Mouse (Mus musculus): Measurements from ENCODE around the gene Rhag.

The Rhag gene

GRCm38 (mm10) chr17:40810934-40811333 is at the start of gene Rhag:
Rhag (plus strand) TSS chr17:40811126.
- DNase-seq (ENCODE audit: low spot score) = no peak

DNA sequence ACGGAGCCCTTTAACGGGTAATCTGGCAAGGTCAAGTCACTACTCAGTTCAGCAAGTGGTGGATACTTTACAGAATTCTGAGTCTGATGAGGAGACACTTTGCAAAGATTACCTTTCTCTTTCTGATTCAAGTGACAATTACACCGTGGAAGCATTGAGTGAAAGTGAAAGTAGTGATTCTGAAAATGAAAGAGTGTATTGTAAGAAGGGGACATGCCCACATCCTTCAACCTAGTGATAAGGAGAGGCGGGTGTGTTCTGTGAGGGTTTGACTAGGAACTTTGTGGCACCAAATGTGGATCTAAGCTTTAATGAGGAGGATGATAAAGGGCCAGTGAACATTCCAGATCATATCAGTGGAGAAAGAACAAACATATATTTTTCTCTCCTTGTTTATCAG is 47.3 kb upstream of the Rhag start:
- no peak for DNase-seq (ENCODE audit: low spot score)

GRCm38 (mm10) chr17:40767120-40767519 is 43.8 kb upstream of the Rhag start:
- DNase-seq (ENCODE audit: low spot score) = no peak

GRCm38 (mm10) chr17:40789877-40790276 is 21.0 kb upstream of the Rhag start:
- DNase-seq (ENCODE audit: low spot score) = no peak

- no peak for DNase-seq (ENCODE audit: low spot score)
Observed at GRCm38 (mm10) chr17:40793921-40794854, 16.7 kb upstream of the Rhag start.

DNA sequence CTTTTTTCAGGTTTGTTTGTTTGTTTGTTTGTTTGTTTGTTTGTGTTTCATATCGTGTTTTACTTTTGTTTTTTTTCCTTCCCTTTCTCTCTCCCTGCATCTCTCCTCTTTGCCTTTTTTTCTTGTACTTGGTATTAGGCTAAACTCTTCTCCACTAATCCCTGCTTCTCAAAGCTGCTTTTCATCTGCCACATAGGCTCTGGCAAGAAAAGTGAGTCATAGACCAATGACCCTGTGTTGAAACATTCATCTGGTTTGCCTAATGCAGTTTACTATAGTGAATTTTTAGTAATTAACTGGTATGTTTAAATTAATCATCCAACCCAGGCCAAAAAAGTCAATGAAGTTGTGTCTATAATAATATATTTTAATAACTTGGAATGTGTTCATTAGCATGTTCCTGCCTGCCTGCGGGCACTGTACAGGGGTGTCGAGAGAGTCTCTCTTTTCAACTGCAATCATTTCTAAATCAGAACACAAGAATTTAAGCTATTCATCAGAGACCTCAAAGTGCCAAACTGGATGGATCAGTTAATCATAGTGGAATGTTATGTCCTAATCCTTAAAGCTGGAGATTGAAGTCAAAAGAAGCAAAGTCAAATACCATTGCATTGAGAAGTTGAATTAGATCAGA is 8.1 kb upstream of the Rhag start:
- peak; percentile 12 for DNase-seq (ENCODE audit: low spot score)

DNA sequence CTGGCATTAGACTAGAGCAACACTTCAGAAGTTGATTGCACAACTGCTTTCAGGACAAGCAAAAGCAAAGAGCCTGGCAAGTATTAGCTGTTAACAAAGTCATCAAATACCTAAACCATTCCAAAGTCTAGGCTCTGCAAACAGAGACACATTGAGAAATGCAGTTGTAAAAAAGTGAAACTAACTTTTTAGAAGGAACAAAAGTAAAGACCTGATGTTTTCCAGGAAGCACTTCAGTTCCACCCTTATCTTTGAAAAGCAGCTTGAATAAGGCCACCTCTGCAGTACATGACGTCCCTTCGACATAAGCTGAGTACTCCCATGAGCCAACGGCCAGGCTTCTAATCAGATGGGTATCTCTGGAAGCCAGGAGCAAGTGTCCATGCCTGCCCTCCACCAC is 4.4 kb upstream of the Rhag start:
- DNase-seq (ENCODE audit: low spot score) = peak; percentile 26

GRCm38 (mm10) chr17:40806953-40807572 is 3.9 kb upstream of the Rhag start, which contains the start of gene Crisp2:
Crisp2 (minus strand) TSS chr17:40807003.
- no peak for DNase-seq (ENCODE audit: low spot score)

DNA sequence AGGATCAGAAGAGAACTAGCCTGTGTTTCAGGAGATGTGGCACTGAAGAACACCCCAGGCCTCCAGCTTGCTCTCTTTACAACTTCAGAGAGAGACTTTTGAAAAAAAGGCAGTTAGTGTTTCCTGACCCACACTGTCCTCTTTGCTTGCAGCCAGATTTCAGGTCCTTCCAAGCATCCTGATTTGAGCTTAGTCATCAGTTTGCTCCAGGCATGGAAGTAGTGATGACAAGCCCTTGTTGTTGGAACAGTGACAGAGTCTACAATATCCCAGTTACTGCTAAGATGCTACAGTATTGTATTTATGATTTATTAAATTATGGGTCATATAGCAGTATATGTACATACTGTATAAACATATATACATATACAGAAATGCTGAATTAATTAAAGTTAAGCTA is 2.9 kb upstream of the Rhag start:
- DNase-seq (ENCODE audit: low spot score) = no peak

DNA sequence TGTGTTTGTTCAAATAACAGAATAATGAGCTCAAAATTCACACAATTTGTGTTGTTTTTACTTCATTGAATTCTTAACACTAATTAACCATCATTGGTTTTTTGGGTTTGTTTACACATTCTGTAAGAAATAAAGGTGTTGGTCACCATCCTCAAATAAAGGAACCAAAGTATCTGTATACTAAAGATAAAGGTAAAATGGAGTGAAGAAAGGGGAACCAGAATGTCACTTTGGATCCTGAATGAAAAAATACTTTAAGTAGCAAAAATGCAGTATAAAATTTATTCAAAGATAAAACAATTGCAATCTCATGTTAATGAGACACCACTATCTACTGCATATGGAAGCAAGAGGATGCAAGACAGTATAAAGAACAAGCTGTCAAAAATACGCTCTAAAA is 634 bp downstream of the Rhag start:
- no peak for DNase-seq (ENCODE audit: low spot score)

- DNase-seq (ENCODE audit: low spot score) = no peak
Observed at GRCm38 (mm10) chr17:40812259-40812658, 1.3 kb downstream of the Rhag start.

DNA sequence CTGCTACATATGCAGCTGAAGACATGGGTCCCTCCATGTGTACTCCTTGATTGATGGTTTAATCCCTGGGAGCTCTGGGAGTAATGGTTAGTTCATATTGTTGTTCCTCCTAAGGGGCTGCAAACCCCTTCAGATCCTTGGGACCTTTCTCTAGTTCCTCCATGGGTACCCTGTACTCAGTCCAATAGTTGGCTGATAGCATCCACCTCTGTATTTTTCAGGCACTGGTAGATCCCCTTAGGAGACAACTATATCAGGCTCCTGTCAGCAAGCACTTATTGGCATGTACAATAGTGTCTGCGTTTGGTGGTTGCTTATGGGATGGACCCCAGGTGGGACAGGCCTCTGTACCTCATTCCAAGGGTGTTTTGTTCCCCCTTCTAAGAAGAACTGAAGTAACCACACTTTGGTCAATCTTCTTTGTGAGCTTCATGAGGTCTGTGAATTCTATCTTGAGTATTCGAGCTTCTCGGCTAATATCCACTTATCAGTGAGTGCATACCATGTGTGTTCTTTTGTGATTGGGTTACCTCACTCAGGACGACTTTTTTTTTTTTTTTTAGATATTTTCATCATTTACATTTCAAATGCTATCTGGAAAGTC is 6.5 kb downstream of the Rhag start:
- DNase-seq (ENCODE audit: low spot score) = no peak

DNA sequence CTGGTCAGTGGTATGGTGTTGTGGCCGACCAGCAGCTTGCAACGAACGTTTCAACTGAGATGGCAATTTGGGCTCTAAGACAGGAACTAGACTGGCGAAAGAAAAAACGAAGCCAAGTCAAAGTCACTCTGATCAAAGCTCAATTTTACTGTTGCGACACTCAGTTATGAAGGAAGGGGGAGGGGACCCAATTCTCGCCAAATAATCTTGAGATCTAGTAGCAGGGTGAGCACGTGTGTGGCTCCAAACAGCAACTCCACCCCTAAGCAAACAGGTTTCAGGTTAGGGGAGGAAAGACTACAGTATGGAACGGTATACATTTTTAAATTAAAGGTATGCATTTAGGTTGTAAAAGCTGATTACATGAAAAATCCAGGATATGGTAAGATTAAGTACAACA is 10.6 kb downstream of the Rhag start:
- DNase-seq (ENCODE audit: low spot score) = peak; percentile 29

GRCm38 (mm10) chr17:40823817-40824216 is 12.9 kb downstream of the Rhag start:
- DNase-seq (ENCODE audit: low spot score) = peak; percentile 59

GRCm38 (mm10) chr17:40824549-40824948 is 13.6 kb downstream of the Rhag start:
- DNase-seq (ENCODE audit: low spot score) = peak; percentile 60

- DNase-seq (ENCODE audit: low spot score) = no peak
Observed at GRCm38 (mm10) chr17:40831870-40832269, 20.9 kb downstream of the Rhag start.

DNA sequence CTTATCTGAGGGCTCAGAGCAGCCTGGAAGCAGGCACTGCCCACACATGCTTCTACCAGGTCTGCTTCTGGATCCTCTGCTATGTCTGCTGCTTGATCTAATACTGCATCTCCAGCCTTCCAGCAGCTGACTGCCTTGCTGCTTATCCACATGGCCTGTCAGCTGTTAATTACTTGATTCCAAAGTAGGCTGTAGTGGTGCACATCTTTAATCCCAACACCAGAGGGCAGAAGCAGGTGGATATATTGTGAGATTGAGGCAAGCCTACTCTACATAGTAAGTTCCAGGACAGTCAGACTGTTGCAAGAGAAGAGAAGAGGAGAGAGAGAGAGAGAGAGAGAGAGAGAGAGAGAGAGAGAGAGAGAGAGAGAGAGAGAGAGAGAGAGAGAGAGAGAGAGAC is 26.4 kb downstream of the Rhag start:
- DNase-seq (ENCODE audit: low spot score) = peak; percentile 84

DNA sequence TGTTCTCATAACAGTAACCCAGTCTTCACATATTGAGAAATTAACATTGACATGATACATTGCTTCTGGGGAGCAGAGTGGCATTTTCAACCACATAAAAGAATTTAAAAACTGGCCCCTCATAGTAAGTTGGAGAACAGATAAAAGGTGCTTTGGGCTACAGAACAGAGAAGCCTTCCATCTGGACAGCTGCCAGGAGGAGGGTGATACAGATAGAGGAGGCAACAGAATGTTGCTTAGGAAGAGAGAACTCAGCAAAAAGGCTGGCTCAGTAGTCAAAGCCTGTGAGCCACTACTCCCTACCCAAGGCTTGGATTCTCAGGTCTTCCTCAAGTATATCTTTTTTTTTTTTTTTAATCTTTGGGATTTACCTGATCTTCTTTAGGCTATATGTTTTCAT is 44.1 kb downstream of the Rhag start:
- DNase-seq (ENCODE audit: low spot score) = no peak

DNA sequence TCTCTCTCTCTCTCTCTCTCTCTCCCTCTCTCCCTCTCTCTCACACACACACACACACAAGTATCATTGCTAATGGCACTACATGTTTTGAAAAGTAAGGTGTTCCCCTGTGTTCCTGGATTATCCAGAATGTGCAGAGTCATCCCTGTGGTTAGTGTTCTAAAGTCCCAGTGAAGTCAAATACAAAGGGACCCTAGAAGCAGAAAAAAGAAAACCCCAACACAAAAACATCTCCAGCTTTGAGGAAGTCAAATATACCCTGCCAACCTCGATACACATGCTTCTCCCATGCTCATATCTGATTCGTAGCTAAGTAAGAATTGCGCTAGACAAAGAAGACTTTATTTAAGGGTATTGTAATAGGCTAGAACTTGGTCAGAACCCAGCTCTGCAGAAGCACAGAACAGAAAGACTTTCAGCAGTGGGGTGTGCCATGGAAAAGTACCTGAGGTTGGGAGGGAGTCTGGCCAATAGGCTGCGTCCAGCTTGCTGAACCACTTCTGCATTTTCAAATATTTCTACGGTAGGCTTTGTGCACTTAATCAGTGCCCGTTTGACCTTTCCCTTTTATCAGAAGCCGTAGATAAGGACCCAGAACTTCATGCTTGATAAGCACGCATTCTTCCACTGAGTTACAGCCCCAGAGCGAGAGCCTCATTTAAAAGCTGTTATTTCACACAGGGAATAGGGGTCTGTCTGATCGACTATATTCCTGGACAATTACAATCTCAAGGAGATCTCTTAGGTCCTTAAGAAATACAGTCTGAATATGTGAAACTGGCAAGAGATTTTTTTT is 58.2 kb downstream of the Rhag start:
- DNase-seq (ENCODE audit: low spot score) = no peak

- no peak for DNase-seq (ENCODE audit: low spot score)
Observed at GRCm38 (mm10) chr17:40872626-40873025, 61.7 kb downstream of the Rhag start.

- peak; percentile 39 for DNase-seq (ENCODE audit: low spot score)
Observed at GRCm38 (mm10) chr17:40873582-40874011, 62.7 kb downstream of the Rhag start.

DNA sequence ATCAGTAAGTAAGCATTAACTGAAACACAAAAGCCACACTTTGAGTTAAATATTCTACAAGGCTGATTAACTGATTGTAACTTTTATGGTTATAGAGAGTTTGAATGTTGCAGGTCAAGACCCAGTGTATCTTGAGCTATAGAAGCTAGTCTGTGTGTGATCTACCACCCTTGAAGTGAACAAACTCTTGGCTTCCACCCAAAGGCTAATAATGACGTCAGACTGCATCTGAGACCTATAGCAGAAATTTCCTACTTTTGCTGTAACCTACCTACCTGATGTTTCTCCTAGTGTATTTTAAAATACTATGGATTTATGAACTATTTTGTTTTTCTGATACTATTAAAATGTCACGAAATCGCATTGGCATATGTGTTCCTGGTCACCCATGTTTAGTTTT is 63.8 kb downstream of the Rhag start:
- DNase-seq (ENCODE audit: low spot score) = no peak
